Mouse (Mus musculus) stomach, postnatal 0 days (tissue): Measurements from ENCODE around the gene S1pr2.

Experiments used
- CTCF ChIP-seq: IDR thresholded peaks from 2 replicates; pipeline ENCODE4 v1.5.1; 2016; ENCODE audit warnings: antibody characterized with exemption, low read depth, mild to moderate bottlenecking, moderate library complexity
- EP300 ChIP-seq: optimal IDR thresholded peaks from 2 replicates; pipeline ENCODE3; 2016; ENCODE audit warnings: antibody characterized with exemption

DNA sequence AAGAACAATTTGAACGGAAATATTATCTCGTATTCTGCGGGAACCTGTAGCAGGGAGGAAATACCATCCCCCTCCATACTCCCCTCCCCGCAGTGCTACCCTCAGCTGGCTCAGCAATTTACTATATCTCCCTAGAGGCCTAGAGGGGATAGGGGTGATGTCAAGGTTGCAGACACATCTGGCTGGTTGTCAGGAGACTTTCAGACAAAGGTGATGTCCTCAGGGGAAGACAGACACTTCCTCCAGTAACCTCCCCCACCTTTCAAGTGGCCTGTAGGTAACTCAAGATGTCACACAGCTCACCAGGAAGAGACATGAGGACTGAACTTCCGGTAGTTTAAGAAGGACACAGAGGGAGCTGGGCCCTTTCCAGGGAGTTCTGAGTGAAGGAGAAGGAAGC lies 6.6 kb upstream of the S1pr2 start:
- TF ChIP-seq CTCF (no peak), EP300 (no peak)
